Mouse (Mus musculus) bone marrow, adult 2 months (tissue): ENCODE results near the gene Nfkbiz. TPM values are rescaled to one million over a fixed set of nuclear protein-coding genes. Genes with fewer than 3 reads are reported as not detected.
A peak's percentile ranks its signal among the peaks of the same experiment; 100 is the strongest.

ENCODE experiments used
- H3K27ac ChIP-seq: fragments of 200-500 bp; 2 replicates; pipeline ENCODE4 v1.5.1; 2012; ENCODE audit warnings: low read depth, mild to moderate bottlenecking, control low read depth, inconsistent platforms, low read length; ENCODE audit not compliant: control insufficient read depth, poor library complexity, insufficient read depth
- H3K4me1 ChIP-seq: fragments of 200-500 bp; 2 replicates; pipeline ENCODE4 v1.6.1; 2011; ENCODE audit warnings: low read length; ENCODE audit not compliant: control insufficient read depth, insufficient read depth
- H3K4me3 ChIP-seq: fragments of 200-500 bp; replicated peaks from 2 replicates; pipeline ENCODE3; 2011; ENCODE audit warnings: mild to moderate bottlenecking, low read depth, low read length, control low read depth; ENCODE audit not compliant: control insufficient read depth
- CTCF ChIP-seq: fragments of 200-500 bp; IDR thresholded peaks from 2 replicates; pipeline ENCODE4 v1.5.1; 2011; ENCODE audit warnings: low read length, control low read depth; ENCODE audit not compliant: control insufficient read depth, insufficient read depth
- POLR2A ChIP-seq: fragments of 200-500 bp; IDR thresholded peaks from 2 replicates; pipeline ENCODE4 v1.6.1; 2011; ENCODE audit warnings: low read depth, mild to moderate bottlenecking, control low read depth, low read length, borderline replicate concordance; ENCODE audit not compliant: control insufficient read depth
- WGBS: fragments of 180-500 bp; shearing (Covaris S2); methylation state at CpG from one replicate; pipeline ENCODE4 v1.1.7; 2018; 5-methylcytosine and 5-hydroxymethylcytosine counted together
- polyA plus RNA-seq: library from polyadenylated mRNA; stranded (reverse); fragments of >200 nt; gene quantifications from 2 replicates; pipeline ENCODE4 v1.2.4, GENCODE M21; 2011; ENCODE audit warnings: low replicate concordance; ENCODE audit not compliant: missing spikeins, insufficient read depth, insufficient read length

The Nfkbiz gene
- polyA plus RNA-seq, 1 experiment, result 8.6 TPM

GRCm38 (mm10) chr16:55822741-55823397, 15.8 kb downstream of the Nfkbiz start:
- Histone ChIP-seq H3K4me3 (peak overlapping the region; percentile 78), H3K4me1 (no peaks in the 10 kb centered on the region; the same call in 1 of the 2 replicates), H3K27ac (no peak overlapping the region)
- no peak for TF ChIP-seq CTCF
- TF ChIP-seq POLR2A, result no peak
- WGBS, result 49% methylated on average over 18 of the region's 18 CpGs

- TF ChIP-seq POLR2A (peak; percentile 93), CTCF (no peak)
- under 1% methylated on average over 67 of the region's 67 CpGs for WGBS
- H3K4me3 ChIP-seq, result peak overlapping the region; percentile 78
- H3K4me1 ChIP-seq, result no peaks in the 10 kb centered on the region; the same call in 1 of the 2 replicates
- H3K27ac ChIP-seq, result peak overlapping the region; percentile 99
Observed at GRCm38 (mm10) chr16:55821997-55822740, 16.5 kb downstream of the Nfkbiz start.

GRCm38 (mm10) chr16:55821571-55821981, 17.1 kb downstream of the Nfkbiz start:
- Histone ChIP-seq H3K4me3 (peak overlapping the region; percentile 78), H3K4me1 (no peaks in the 10 kb centered on the region; the same call in 1 of the 2 replicates), H3K27ac (peak overlapping the region; percentile 99)
- under 1% methylated on average over 40 of the region's 40 CpGs for WGBS
- TF ChIP-seq CTCF (no peak), POLR2A (no peak)

GRCm38 (mm10) chr16:55820916-55821570, 17.7 kb downstream of the Nfkbiz start:
- TF ChIP-seq POLR2A (no peak), CTCF (no peak)
- Histone ChIP-seq H3K4me3 (peak overlapping the region; percentile 80), H3K27ac (peak overlapping the region; percentile 99), H3K4me1 (no peaks in the 10 kb centered on the region; the same call in 1 of the 2 replicates)
- WGBS, result under 1% methylated on average over 20 of the region's 20 CpGs

GRCm38 (mm10) chr16:55820161-55820915, 18.4 kb downstream of the Nfkbiz start:
- Histone ChIP-seq H3K4me3 (peak overlapping the region; percentile 80), H3K4me1 (no peaks in the 10 kb centered on the region; the same call in 1 of the 2 replicates), H3K27ac (peak overlapping the region; percentile 80)
- no peak for TF ChIP-seq CTCF
- no peak for TF ChIP-seq POLR2A
- 7% methylated on average over 13 of the region's 13 CpGs for WGBS

- TF ChIP-seq CTCF (no peak), POLR2A (no peak)
- 36% methylated on average over 15 of the region's 15 CpGs for WGBS
- Histone ChIP-seq H3K4me1 (no peaks in the 10 kb centered on the region; the same call in 1 of the 2 replicates), H3K4me3 (peak overlapping the region; percentile 42), H3K27ac (no peak overlapping the region)
Observed at GRCm38 (mm10) chr16:55819186-55819861, 19.4 kb downstream of the Nfkbiz start.
